Mouse (Mus musculus): ENCODE measurements around the gene Rdh1.

GRCm38 (mm10) chr10:127728437-127728836, 31.1 kb upstream of the Rdh1 start:
- TF ChIP-seq EP300 (IDR thresholded peaks at IDR 0.05; ENCODE audit: low read depth): no peak
- TF ChIP-seq CTCF (IDR thresholded peaks at IDR 0.05; ENCODE audit: low read depth): no peak
